Mouse (Mus musculus) neural tube, embryonic 10.5 days (tissue): ENCODE data around the gene Fam169a.

Source experiments
- DNase-seq: peaks from one replicate; pipeline ENCODE4 v3.0.0-alpha.2; 2017; ENCODE audit warnings: low spot score; ENCODE audit errors: extremely low spot score

The Fam169a gene

GRCm38 (mm10) chr13:97178943-97179342 lies 111.9 kb downstream of the Fam169a start:
- DNase-seq: no peak

GRCm38 (mm10) chr13:97180113-97180828 lies 113.2 kb downstream of the Fam169a start:
- DNase-seq: no peak
